Mouse (Mus musculus): Measurements from ENCODE around the gene Mast4.

DNA sequence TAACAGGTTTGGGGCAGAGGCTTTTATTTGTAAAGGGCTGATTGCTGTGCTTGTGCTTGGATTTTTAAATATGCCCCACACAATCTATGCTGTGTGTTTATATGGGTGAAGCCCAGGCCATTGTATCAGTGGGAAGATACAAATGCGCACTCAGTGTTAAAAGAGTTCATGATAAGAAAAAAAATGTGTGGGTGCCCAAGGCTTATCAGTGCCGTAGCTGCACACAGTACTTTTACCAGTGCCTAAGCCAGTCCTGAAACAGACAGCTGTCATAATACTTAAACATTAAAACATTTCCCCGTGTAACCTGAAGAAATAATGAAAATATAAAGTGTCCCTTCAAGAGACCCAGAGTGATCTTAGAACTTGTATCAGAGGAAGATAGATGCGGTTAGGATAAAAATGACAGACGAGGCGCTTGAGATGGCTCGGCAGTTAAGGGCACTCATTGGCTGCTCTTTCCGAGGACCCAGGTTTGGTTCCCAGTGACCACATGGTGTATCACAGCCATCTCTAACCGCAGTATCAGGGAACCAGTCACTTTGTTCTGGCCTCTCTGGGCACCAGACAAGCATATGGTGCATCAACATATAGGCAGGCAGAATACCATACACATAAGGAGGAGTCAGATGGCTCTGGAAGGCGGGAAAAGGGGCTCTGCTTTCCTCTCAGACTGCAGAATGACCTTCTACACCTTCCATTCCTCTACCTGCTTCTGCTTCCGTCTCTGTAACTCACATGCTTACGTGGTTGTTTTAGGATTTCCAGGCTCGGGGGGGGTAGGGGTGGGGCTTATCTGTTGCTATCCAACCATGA lies 594.4 kb downstream of the Mast4 start:
- TF ChIP-seq POLR2A (IDR thresholded peaks at IDR 0.05; ENCODE audit: low read depth, low read length) (no peak), CTCF (IDR thresholded peaks at IDR 0.05; ENCODE audit: extremely low read depth, insufficient read depth, insufficient read length, insufficient replicate concordance) (no peak)

Data from spleen, adult 2 months (tissue).